In genomic region chr14:54913343-54913742, GRCm38 (mm10) we compare ENCODE assay signal across 8 mouse cellular contexts. TPM values are rescaled to one million over a fixed set of nuclear protein-coding genes. Genes with fewer than 3 reads are reported as not detected.
DNase-seq lines count a peak whose midpoint lies in the region; ATAC-seq and TF ChIP-seq lines count a peak whose summit lies in the region.

No protein-coding gene starts in this region.

- peak overlapping the region; percentile 80 for H3K4me2 ChIP-seq in limb, embryonic 15.5 days
- H3K4me2 ChIP-seq in stomach, postnatal 0 days (replicated peaks; ENCODE audit: low read depth): peak overlapping the region; percentile 99

- H3K4me3 ChIP-seq in testis, adult 2 months (ENCODE audit: control insufficient read depth, low read depth, low read length): peak overlapping the region; percentile 64
- peak overlapping the region; percentile 92 for H3K4me3 ChIP-seq in limb, embryonic 15.5 days
- H3K4me3 ChIP-seq in stomach, postnatal 0 days (ENCODE audit: low read depth, low read length): peak overlapping the region; percentile 82

- no peak for DNase-seq in frontal cortex, adult 2 months (ENCODE audit: extremely low spot score in 1 of 2, low spot score in 1 of 2)
- DNase-seq in testis, postnatal 14 days (ENCODE audit: low spot score): no peak
- no peak for DNase-seq in stomach, postnatal 0 days (ENCODE audit: low spot score)
- no peak for DNase-seq in testis, postnatal 10 days (ENCODE audit: low spot score)
- DNase-seq in gastrocnemius, adult 18-20 months (ENCODE audit: low spot score): no peak

- TF ChIP-seq EP300 in stomach, postnatal 0 days (optimal IDR thresholded peaks at IDR 0.05): no peak

- H3K27me3 ChIP-seq in testis, adult 2 months (ENCODE audit: control insufficient read depth, insufficient read depth, low read length): no peaks in the 10 kb centered on the region
- no peaks in the 10 kb centered on the region for H3K27me3 ChIP-seq in limb, embryonic 15.5 days
- no peaks in the 10 kb centered on the region for H3K27me3 ChIP-seq in stomach, postnatal 0 days (ENCODE audit: control insufficient read depth, insufficient read depth, low read length)

- H3K4me1 ChIP-seq in testis, adult 2 months (ENCODE audit: control insufficient read depth, insufficient read depth, low read length): peaks cover 3% of the 10 kb centered on the region
- peaks cover 29% of the 10 kb centered on the region for H3K4me1 ChIP-seq in limb, embryonic 15.5 days
- H3K4me1 ChIP-seq in stomach, postnatal 0 days (replicated peaks; ENCODE audit: control insufficient read depth, insufficient read depth): 0 out of 2 replicates have a peak, but pooled peaks cover 2% of the 10 kb centered on the region

- no peaks in the 10 kb centered on the region for H3K36me3 ChIP-seq in testis, adult 2 months (ENCODE audit: control insufficient read depth, insufficient read depth, low read length)
- peaks cover 48% of the 10 kb centered on the region for H3K36me3 ChIP-seq in limb, embryonic 15.5 days
- H3K36me3 ChIP-seq in stomach, postnatal 0 days (ENCODE audit: control insufficient read depth, insufficient read depth, low read length): peaks cover 5% of the 10 kb centered on the region; the same call in 1 of the 2 replicates

- no peak overlapping the region for H3K27ac ChIP-seq in testis, adult 2 months (ENCODE audit: control insufficient read depth, insufficient read depth, low read depth, low read length)
- peak overlapping the region; percentile 94 for H3K27ac ChIP-seq in limb, embryonic 15.5 days
- H3K27ac ChIP-seq in stomach, postnatal 0 days (replicated peaks): no peak overlapping the region

- TF ChIP-seq CTCF in testis, adult 2 months (IDR thresholded peaks at IDR 0.05; ENCODE audit: control insufficient read depth, insufficient read depth, insufficient replicate concordance, low read depth, low read length): no peak
- TF ChIP-seq CTCF in stomach, postnatal 0 days (IDR thresholded peaks at IDR 0.05; ENCODE audit: low read depth): no peak

- no peaks in the 10 kb centered on the region for H3K9me3 ChIP-seq in limb, embryonic 15.5 days
- H3K9me3 ChIP-seq in stomach, postnatal 0 days (ENCODE audit: control insufficient read depth, low read length): no peaks in the 10 kb centered on the region

- WGBS in limb, embryonic 15.5 days: 13% methylated on average over 10 of the region's 10 CpGs
- 9% methylated on average over 10 of the region's 10 CpGs for WGBS in stomach, postnatal 0 days

- peak; percentile 21 for ATAC-seq in frontal cortex, adult (ENCODE audit: low TSS enrichment)
- no peak for ATAC-seq in limb, embryonic 15.5 days (ENCODE audit: insufficient number of reproducible peaks, low FRiP score, low TSS enrichment, low read depth)
- no peak for ATAC-seq in stomach, postnatal 0 days (ENCODE audit: low FRiP score, low TSS enrichment)

- H3K9ac ChIP-seq in limb, embryonic 15.5 days: peak overlapping the region; percentile 89
- H3K9ac ChIP-seq in stomach, postnatal 0 days (ENCODE audit: low read length): peak overlapping the region; percentile 84

- no peak for TF ChIP-seq POLR2A in testis, adult 2 months (IDR thresholded peaks at IDR 0.05; ENCODE audit: control insufficient read depth, low read depth, low read length)

RNA-seq across cellular contexts. Expression of gene Slc22a17, which starts 0.4 kb away (rescaled TPM):
- polyA plus RNA-seq in frontal cortex, adult 2 months (2012; rRNA removed): 744 and 786 TPM in 2 replicates
- 27.3 and 27.8 TPM in 2 replicates for polyA plus RNA-seq in testis, adult 2 months (2012; rRNA removed)
- polyA plus RNA-seq in limb, embryonic 15.5 days (2015; fragmentation: Nextera tagmentation; extraction: Ambion mirVana): 56.3 and 70.6 TPM in 2 replicates
- 15.4 and 20.6 TPM in 2 replicates for polyA plus RNA-seq in stomach, postnatal 0 days (2015; fragmentation: Nextera tagmentation; extraction: Ambion mirVana)
- total RNA-seq in gastrocnemius, adult 18-20 months (2021): 1 to 10 TPM; 1.2 to 1.3 TPM

RNA-seq across cellular contexts. Expression of gene Efs, which starts 12.6 kb away (rescaled TPM):
- 13.4 and 14.5 TPM in 2 replicates for polyA plus RNA-seq in frontal cortex, adult 2 months (2012; rRNA removed)
- 1.6 and 1.7 TPM in 2 replicates for polyA plus RNA-seq in testis, adult 2 months (2012; rRNA removed)
- polyA plus RNA-seq in limb, embryonic 15.5 days (2015; fragmentation: Nextera tagmentation; extraction: Ambion mirVana): 57.2 and 58.0 TPM in 2 replicates
- polyA plus RNA-seq in stomach, postnatal 0 days (2015; fragmentation: Nextera tagmentation; extraction: Ambion mirVana): 14.1 and 16.8 TPM in 2 replicates
- 1 to 10 TPM in 1 of 2 experiments, under 1 TPM in 1; 0.78 to 1.5 TPM for total RNA-seq in gastrocnemius, adult 18-20 months (2021)

RNA-seq across cellular contexts. Expression of gene Il25, which starts 19.2 kb away (rescaled TPM):
- 0.46 and 0.90 TPM in 2 replicates for polyA plus RNA-seq in frontal cortex, adult 2 months (2012; rRNA removed)
- polyA plus RNA-seq in testis, adult 2 months (2012; rRNA removed): not detected in 2 replicates
- not detected in 2 replicates for polyA plus RNA-seq in limb, embryonic 15.5 days (2015; fragmentation: Nextera tagmentation; extraction: Ambion mirVana)
- polyA plus RNA-seq in stomach, postnatal 0 days (2015; fragmentation: Nextera tagmentation; extraction: Ambion mirVana): 0.15 TPM in 1 of 2 replicates, not detected in the other
- not detected for total RNA-seq in gastrocnemius, adult 18-20 months (2021)

RNA-seq across cellular contexts. Expression of gene Pabpn1, which starts 21.0 kb away (rescaled TPM):
- polyA plus RNA-seq in frontal cortex, adult 2 months (2012; rRNA removed): 466 and 555 TPM in 2 replicates
- 341 and 429 TPM in 2 replicates for polyA plus RNA-seq in testis, adult 2 months (2012; rRNA removed)
- 83.4 and 94.3 TPM in 2 replicates for polyA plus RNA-seq in limb, embryonic 15.5 days (2015; fragmentation: Nextera tagmentation; extraction: Ambion mirVana)
- polyA plus RNA-seq in stomach, postnatal 0 days (2015; fragmentation: Nextera tagmentation; extraction: Ambion mirVana): 46.4 and 56.2 TPM in 2 replicates
- 10 to 100 TPM; 46.1 to 51.0 TPM for total RNA-seq in gastrocnemius, adult 18-20 months (2021)

RNA-seq across cellular contexts. Expression of gene Cmtm5, which starts 22.7 kb away (rescaled TPM):
- 120 and 147 TPM in 2 replicates for polyA plus RNA-seq in frontal cortex, adult 2 months (2012; rRNA removed)
- polyA plus RNA-seq in testis, adult 2 months (2012; rRNA removed): not detected in 2 replicates
- 12.7 and 12.9 TPM in 2 replicates for polyA plus RNA-seq in limb, embryonic 15.5 days (2015; fragmentation: Nextera tagmentation; extraction: Ambion mirVana)
- polyA plus RNA-seq in stomach, postnatal 0 days (2015; fragmentation: Nextera tagmentation; extraction: Ambion mirVana): 3.3 and 4.6 TPM in 2 replicates
- under 1 TPM in 1 of 2 experiments, not detected in 1; 0.50 TPM for total RNA-seq in gastrocnemius, adult 18-20 months (2021)

Comparison
In these comparisons a context has a peak if more than half of its experiments do, and no peak if none do; other contexts are left out.
1. RNA of gene Slc22a17, which starts 0.4 kb away (polyA plus RNA-seq): 744 to 786 TPM in frontal cortex, adult 2 months; 56.3 to 70.6 TPM in limb, embryonic 15.5 days, 27.3 to 27.8 TPM in testis, adult 2 months and 15.4 to 20.6 TPM in stomach, postnatal 0 days; every median in the first group is over 10 times any median in the second.
2. Peak in every context shown above with its lines, with median percentiles within 50 percentile points of each other: H3K4me3 ChIP-seq.